Mouse (Mus musculus) heart, embryonic 13.5 days (tissue): ENCODE results near the gene Fam98c. TPM values are rescaled to one million over a fixed set of nuclear protein-coding genes. Genes with fewer than 3 reads are reported as not detected.
A peak's percentile ranks its signal among the peaks of the same experiment; 100 is the strongest.

Source experiments
- ATAC-seq: fragments of 200-750 bp; cut with Nextera tagmentation; 2 replicates; pipeline ENCODE4 v1.8.0; 2017; ENCODE audit warnings: moderate TSS enrichment; ENCODE audit not compliant: insufficient number of reproducible peaks, low FRiP score, low TSS enrichment; ENCODE audit errors: extremely low read depth
- H3K27ac ChIP-seq: fragments of 300-500 bp; sonication (generic); replicated peaks from 2 replicates; pipeline ENCODE4 v1.5.1; 2015; ENCODE audit warnings: moderate library complexity, mild to moderate bottlenecking, inconsistent platforms
- H3K27me3 ChIP-seq: fragments of 300-500 bp; sonication (generic); replicated peaks from 2 replicates; pipeline ENCODE4 v1.6.1; 2015; ENCODE audit warnings: mild to moderate bottlenecking, inconsistent platforms
- H3K36me3 ChIP-seq: fragments of 300-500 bp; sonication (generic); 2 replicates; pipeline ENCODE4 v1.6.1; 2015; ENCODE audit warnings: mild to moderate bottlenecking, inconsistent platforms
- H3K4me1 ChIP-seq: fragments of 300-500 bp; sonication (generic); 2 replicates; pipeline ENCODE4 v1.6.1; 2015; ENCODE audit warnings: inconsistent platforms
- H3K4me2 ChIP-seq: fragments of 300-500 bp; sonication (generic); 2 replicates; pipeline ENCODE4 v1.6.1; 2015; ENCODE audit warnings: inconsistent platforms, mild to moderate bottlenecking, moderate library complexity
- H3K4me3 ChIP-seq: fragments of 300-500 bp; sonication (generic); 2 replicates; pipeline ENCODE4 v1.5.1; 2015; ENCODE audit warnings: moderate library complexity, mild to moderate bottlenecking, inconsistent platforms
- H3K9ac ChIP-seq: fragments of 300-500 bp; sonication (generic); 2 replicates; pipeline ENCODE4 v1.6.1; 2015; ENCODE audit warnings: inconsistent platforms, mild to moderate bottlenecking, moderate library complexity
- H3K9me3 ChIP-seq: fragments of 300-500 bp; sonication (generic); 2 replicates; pipeline ENCODE4 v1.6.1; 2016; ENCODE audit warnings: inconsistent platforms
- WGBS: fragments of 180-500 bp; shearing (Covaris S2); methylation state at CpG from one replicate; pipeline ENCODE4 v1.1.7; 2015; ENCODE audit warnings: mixed read lengths; 5-methylcytosine and 5-hydroxymethylcytosine counted together
- polyA plus RNA-seq: library from polyadenylated mRNA; unstranded; fragments of >200 nt; fragmentation: Nextera tagmentation; extraction: Ambion mirVana; gene quantifications from 2 replicates; pipeline ENCODE4 v1.2.1, GENCODE M21; 2015

Fam98c gene
- polyA plus RNA-seq, 1 experiment from 2014 or later: 11.9 TPM

GRCm38 (mm10) chr7:29170755-29171561 lies 14.9 kb upstream of the Fam98c start:
- peaks cover 45% of the 10 kb centered on the region for H3K4me1 ChIP-seq
- peak overlapping the region; percentile 62 for H3K4me3 ChIP-seq
- peaks cover 82% of the 10 kb centered on the region for H3K27me3 ChIP-seq
- H3K4me2 ChIP-seq: peak overlapping the region; percentile 74
- H3K27ac ChIP-seq: no peak overlapping the region
- ATAC-seq: no peak
- WGBS: 1% methylated on average over 43 of the region's 43 CpGs
- H3K9me3 ChIP-seq: no peaks in the 10 kb centered on the region
- peak overlapping the region; percentile 78 for H3K9ac ChIP-seq
- peaks cover 35% of the 10 kb centered on the region for H3K36me3 ChIP-seq

- peaks cover 45% of the 10 kb centered on the region for H3K4me1 ChIP-seq
- peak within 1 kb of the TSS; percentile 72 for H3K27ac ChIP-seq
- H3K9ac ChIP-seq: peak within 1 kb of the TSS; percentile 78
- H3K4me2 ChIP-seq: peak within 1 kb of the TSS; percentile 74
- under 1% methylated on average over 30 of the region's 30 CpGs for WGBS
- H3K36me3 ChIP-seq: peaks cover 27% of the 10 kb centered on the region
- H3K27me3 ChIP-seq: peaks cover 82% of the 10 kb centered on the region
- peak; percentile 12; the same call in 1 of the 2 replicates for ATAC-seq
- H3K4me3 ChIP-seq: peak within 1 kb of the TSS; percentile 62
- H3K9me3 ChIP-seq: no peaks in the 10 kb centered on the region
These were observed 14.2 kb upstream of the Fam98c start, which contains the start of the genes Ggn and Spred3 for GRCm38 (mm10) chr7:29170066-29170754. TSS of gene Ggn (plus strand) at chr7:29170210. TSS of gene Spred3 (minus strand) at chr7:29170411.

GRCm38 (mm10) chr7:29169231-29170065 lies 13.4 kb upstream of the Fam98c start:
- peak overlapping the region; percentile 74 for H3K4me2 ChIP-seq
- peak overlapping the region; percentile 72 for H3K27ac ChIP-seq
- peak overlapping the region; percentile 78 for H3K9ac ChIP-seq
- H3K9me3 ChIP-seq: no peaks in the 10 kb centered on the region
- peaks cover 20% of the 10 kb centered on the region for H3K36me3 ChIP-seq
- WGBS: 1% methylated on average over 31 of the region's 39 CpGs
- peaks cover 45% of the 10 kb centered on the region for H3K4me1 ChIP-seq
- peaks cover 75% of the 10 kb centered on the region for H3K27me3 ChIP-seq
- peak; percentile 40; the same call in 1 of the 2 replicates for ATAC-seq
- H3K4me3 ChIP-seq: peak overlapping the region; percentile 62

- H3K9me3 ChIP-seq: no peaks in the 10 kb centered on the region
- H3K36me3 ChIP-seq: peaks cover 13% of the 10 kb centered on the region
- H3K4me1 ChIP-seq: peaks cover 45% of the 10 kb centered on the region
- peak overlapping the region; percentile 74 for H3K4me2 ChIP-seq
- 0 out of 2 replicates have a peak overlapping the region, but pooled peaks have one; percentile 72 for H3K27ac ChIP-seq
- WGBS: under 1% methylated on average over 14 of the region's 14 CpGs
- peak overlapping the region; percentile 62 for H3K4me3 ChIP-seq
- no peak for ATAC-seq
- H3K27me3 ChIP-seq: peaks cover 68% of the 10 kb centered on the region
- H3K9ac ChIP-seq: peak overlapping the region; percentile 78
These were observed 12.8 kb upstream of the Fam98c start for GRCm38 (mm10) chr7:29168791-29169230.

- Histone ChIP-seq H3K36me3 (peaks cover 7% of the 10 kb centered on the region; the same call in 1 of the 2 replicates), H3K9ac (peak overlapping the region; percentile 78), H3K4me3 (peak overlapping the region; percentile 62), H3K9me3 (no peaks in the 10 kb centered on the region), H3K27me3 (peaks cover 62% of the 10 kb centered on the region), H3K4me1 (peaks cover 46% of the 10 kb centered on the region), H3K4me2 (peak overlapping the region; percentile 74), H3K27ac (no peak overlapping the region)
- WGBS: 6% methylated on average over 10 of the region's 10 CpGs
- no peak for ATAC-seq
These were observed 12.2 kb upstream of the Fam98c start for GRCm38 (mm10) chr7:29168121-29168695.

GRCm38 (mm10) chr7:29167656-29168055 lies 11.6 kb upstream of the Fam98c start:
- H3K9me3 ChIP-seq: no peaks in the 10 kb centered on the region
- ATAC-seq: no peak
- peak overlapping the region; percentile 33; the same call in 1 of the 2 replicates for H3K9ac ChIP-seq
- peaks cover 51% of the 10 kb centered on the region for H3K4me1 ChIP-seq
- H3K4me3 ChIP-seq: peak overlapping the region; percentile 62; the same call in 1 of the 2 replicates
- H3K36me3 ChIP-seq: peaks cover 2% of the 10 kb centered on the region; the same call in 1 of the 2 replicates
- 21% methylated on average over 18 of the region's 19 CpGs for WGBS
- peak overlapping the region; percentile 74; the same call in 1 of the 2 replicates for H3K4me2 ChIP-seq
- peaks cover 57% of the 10 kb centered on the region for H3K27me3 ChIP-seq
- H3K27ac ChIP-seq: no peak overlapping the region

- H3K9ac ChIP-seq: no peak overlapping the region
- no peaks in the 10 kb centered on the region for H3K9me3 ChIP-seq
- WGBS: 13% methylated on average over 9 of the region's 9 CpGs
- ATAC-seq: no peak; the same call in 1 of the 2 replicates
- H3K4me2 ChIP-seq: no peak overlapping the region
- H3K27ac ChIP-seq: no peak overlapping the region
- H3K36me3 ChIP-seq: peaks cover 8% of the 10 kb centered on the region; the same call in 1 of the 2 replicates
- H3K4me1 ChIP-seq: peaks cover 11% of the 10 kb centered on the region
- H3K27me3 ChIP-seq: peaks cover 57% of the 10 kb centered on the region
- H3K4me3 ChIP-seq: no peak overlapping the region
These were observed 6.9 kb upstream of the Fam98c start for GRCm38 (mm10) chr7:29162750-29163525.

- H3K27me3 ChIP-seq: peaks cover 57% of the 10 kb centered on the region
- peaks cover 9% of the 10 kb centered on the region for H3K4me1 ChIP-seq
- ATAC-seq: no peak
- no peak overlapping the region for H3K4me2 ChIP-seq
- H3K36me3 ChIP-seq: peaks cover 8% of the 10 kb centered on the region; the same call in 1 of the 2 replicates
- no peak overlapping the region for H3K4me3 ChIP-seq
- no peak overlapping the region for H3K27ac ChIP-seq
- H3K9me3 ChIP-seq: no peaks in the 10 kb centered on the region
- no peak overlapping the region for H3K9ac ChIP-seq
- 60% methylated on average over 5 of the region's 5 CpGs for WGBS
These were observed 6.3 kb upstream of the Fam98c start for GRCm38 (mm10) chr7:29162294-29162693.

GRCm38 (mm10) chr7:29158264-29158663 lies 2.2 kb upstream of the Fam98c start:
- no peak for ATAC-seq
- peaks cover 14% of the 10 kb centered on the region for H3K36me3 ChIP-seq
- WGBS: 3% methylated on average over 5 of the region's 5 CpGs
- H3K4me1 ChIP-seq: peaks cover 19% of the 10 kb centered on the region
- H3K4me3 ChIP-seq: no peak overlapping the region
- H3K4me2 ChIP-seq: no peak overlapping the region
- 0 out of 2 replicates have a peak, but pooled peaks cover 4% of the 10 kb centered on the region for H3K9me3 ChIP-seq
- H3K9ac ChIP-seq: no peak overlapping the region
- H3K27me3 ChIP-seq: peaks cover 49% of the 10 kb centered on the region
- no peak overlapping the region for H3K27ac ChIP-seq
